Mouse (Mus musculus) stomach, embryonic 15.5 days (tissue): ENCODE measurements around the gene Zcchc3. TPM values are rescaled to one million over a fixed set of nuclear protein-coding genes. Genes with fewer than 3 reads are reported as not detected.

Source experiments
- ATAC-seq: fragments of 200-750 bp; cut with Nextera tagmentation; 2 replicates; pipeline ENCODE4 v1.8.0; 2017; ENCODE audit warnings: low read depth, moderate number of reproducible peaks, moderate TSS enrichment; ENCODE audit not compliant: insufficient read depth, low FRiP score
- H3K27ac ChIP-seq: fragments of 300-500 bp; sonication (generic); 2 replicates; pipeline ENCODE4 v1.5.1; 2015; ENCODE audit warnings: mild to moderate bottlenecking, inconsistent platforms
- H3K27me3 ChIP-seq: fragments of 300-500 bp; sonication (generic); replicated peaks from 2 replicates; pipeline ENCODE4 v1.6.1; 2015; ENCODE audit warnings: inconsistent platforms
- H3K36me3 ChIP-seq: fragments of 300-500 bp; sonication (generic); 2 replicates; pipeline ENCODE4 v1.6.1; 2015; ENCODE audit warnings: inconsistent platforms
- H3K4me1 ChIP-seq: fragments of 300-500 bp; sonication (generic); 2 replicates; pipeline ENCODE4 v1.6.1; 2015; ENCODE audit warnings: inconsistent platforms
- H3K4me2 ChIP-seq: fragments of 300-500 bp; sonication (generic); 2 replicates; pipeline ENCODE4 v1.6.1; 2015; ENCODE audit warnings: mild to moderate bottlenecking, inconsistent platforms
- H3K4me3 ChIP-seq: fragments of 300-500 bp; sonication (generic); replicated peaks from 2 replicates; pipeline ENCODE4 v1.5.1; 2015; ENCODE audit warnings: inconsistent platforms
- H3K9ac ChIP-seq: fragments of 300-500 bp; sonication (generic); 2 replicates; pipeline ENCODE4 v1.6.1; 2015; ENCODE audit warnings: inconsistent platforms
- H3K9me3 ChIP-seq: fragments of 300-500 bp; sonication (generic); 2 replicates; pipeline ENCODE4 v1.6.1; 2016; ENCODE audit warnings: inconsistent platforms
- WGBS: fragments of 180-500 bp; shearing (Covaris S2); methylation state at CpG from one replicate; pipeline ENCODE4 v1.1.7; 2015; 5-methylcytosine and 5-hydroxymethylcytosine counted together
- polyA plus RNA-seq: library from polyadenylated mRNA; unstranded; fragments of >200 nt; fragmentation: Nextera tagmentation; extraction: Ambion mirVana; gene quantifications from 2 replicates; pipeline ENCODE4 v1.2.1, GENCODE M21; 2015

The Zcchc3 gene
- polyA plus RNA-seq, 1 experiment from 2014 or later, result 40.1 TPM

DNA sequence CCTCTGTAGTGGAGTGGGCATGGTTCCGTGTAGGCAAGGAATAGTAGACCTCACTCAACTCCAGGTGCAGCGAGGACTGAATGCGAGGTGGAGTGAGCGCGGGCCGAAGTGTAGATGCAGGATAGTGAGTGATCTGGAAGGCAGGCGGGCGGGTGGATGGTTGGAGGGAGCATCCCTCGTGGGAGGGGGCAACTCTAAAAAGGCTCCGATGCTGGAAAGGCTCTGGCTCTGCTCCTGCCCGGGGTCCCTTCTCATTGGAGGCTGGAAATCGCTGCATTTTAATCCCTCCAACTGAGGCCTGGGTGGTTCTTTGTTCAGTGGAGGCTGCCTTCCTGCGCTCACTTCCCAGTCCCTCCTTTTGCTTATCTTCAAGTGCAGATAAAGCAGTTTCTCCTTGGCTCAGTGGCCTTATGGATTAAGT lies 15.7 kb downstream of the Zcchc3 start:
- WGBS, result under 1% methylated on average over 13 of the region's 13 CpGs
- H3K27ac ChIP-seq, result peak overlapping the region; percentile 100
- ATAC-seq, result peak; percentile 1; the same call in 1 of the 2 replicates
- no peaks in the 10 kb centered on the region for H3K27me3 ChIP-seq
- peaks cover 25% of the 10 kb centered on the region for H3K4me1 ChIP-seq
- H3K4me3 ChIP-seq, result peak overlapping the region; percentile 87
- peaks cover 6% of the 10 kb centered on the region; the same call in 1 of the 2 replicates for H3K36me3 ChIP-seq
- peak overlapping the region; percentile 90 for H3K4me2 ChIP-seq
- H3K9me3 ChIP-seq, result no peaks in the 10 kb centered on the region
- H3K9ac ChIP-seq, result 0 out of 2 replicates have a peak overlapping the region, but pooled peaks have one; percentile 9

DNA sequence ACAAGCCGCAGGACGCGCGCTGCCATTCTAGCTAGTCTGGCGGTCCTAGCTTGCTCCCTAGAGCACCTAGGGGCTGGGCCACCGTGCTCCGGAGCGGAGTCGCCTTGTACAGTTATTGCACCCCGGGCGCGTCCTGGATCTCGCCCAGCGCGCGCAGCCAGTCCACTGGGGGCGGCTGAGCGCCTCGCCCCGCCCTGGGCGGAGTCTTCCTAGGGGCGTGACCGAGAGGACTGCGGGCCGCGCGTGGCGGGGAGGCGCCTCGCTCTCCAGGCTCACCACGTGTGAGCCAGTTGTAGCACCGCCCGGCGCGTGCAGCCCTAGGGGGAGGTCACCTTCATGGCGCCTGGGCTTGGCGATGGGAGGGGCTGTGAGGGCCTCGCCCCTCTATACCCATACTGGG lies 16.1 kb downstream of the Zcchc3 start:
- H3K4me3 ChIP-seq, result peak overlapping the region; percentile 87
- H3K9ac ChIP-seq, result peak overlapping the region; percentile 9; the same call in 1 of the 2 replicates
- peak overlapping the region; percentile 90 for H3K4me2 ChIP-seq
- peaks cover 30% of the 10 kb centered on the region for H3K4me1 ChIP-seq
- H3K9me3 ChIP-seq, result no peaks in the 10 kb centered on the region
- peaks cover 6% of the 10 kb centered on the region; the same call in 1 of the 2 replicates for H3K36me3 ChIP-seq
- peak overlapping the region; percentile 100 for H3K27ac ChIP-seq
- no peaks in the 10 kb centered on the region for H3K27me3 ChIP-seq
- 0% methylated on average over 35 of the region's 38 CpGs for WGBS
- peak; percentile 85 for ATAC-seq

DNA sequence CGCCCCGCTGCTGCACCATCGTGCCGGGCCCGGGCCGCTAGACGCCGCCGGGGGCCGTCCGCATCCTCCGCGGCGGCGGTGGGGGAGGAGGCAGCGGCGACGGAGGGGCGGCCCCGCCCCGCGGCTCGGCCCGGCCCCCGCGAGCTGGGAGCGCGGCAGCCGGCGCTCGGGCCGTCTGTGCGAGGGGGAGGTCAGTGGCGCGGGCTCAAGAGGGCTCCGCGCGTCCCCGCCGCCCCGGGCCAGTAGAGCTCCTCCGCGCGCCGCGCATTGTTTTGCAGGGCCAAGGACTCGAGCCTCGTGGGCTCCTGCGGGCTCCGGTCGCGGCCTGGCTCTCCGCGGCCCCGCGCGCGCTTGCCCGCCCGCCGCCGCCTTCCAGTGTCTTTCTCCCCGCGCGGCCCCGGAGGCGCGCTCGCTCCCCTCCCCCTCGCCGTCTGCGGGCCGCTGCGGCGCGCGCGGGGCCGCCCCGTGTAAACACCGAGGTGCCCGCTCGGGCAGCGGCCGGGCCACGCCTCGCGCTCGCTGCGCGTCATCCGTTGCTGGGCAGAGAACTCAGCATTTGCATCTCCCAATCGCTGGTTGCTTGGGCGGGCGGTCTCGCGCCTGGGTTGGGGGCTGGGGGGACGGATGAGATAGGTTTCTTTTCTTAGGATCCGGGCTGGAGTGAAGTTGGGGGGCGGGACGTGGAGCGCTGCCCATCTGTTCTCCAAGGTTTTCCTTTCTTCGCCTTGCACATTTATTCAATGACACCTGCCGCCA lies 17.0 kb downstream of the Zcchc3 start, which contains the start of gene Sox12:
TSS of gene Sox12 (minus strand) at position 384 of the 756 bp plus-strand sequence.
- WGBS, result 1% methylated on average over 74 of the region's 104 CpGs
- no peaks in the 10 kb centered on the region for H3K9me3 ChIP-seq
- H3K27me3 ChIP-seq, result no peaks in the 10 kb centered on the region
- H3K9ac ChIP-seq, result peak within 1 kb of the TSS; percentile 84
- H3K4me2 ChIP-seq, result peak within 1 kb of the TSS; percentile 90
- peak within 1 kb of the TSS; percentile 87 for H3K4me3 ChIP-seq
- H3K36me3 ChIP-seq, result peaks cover 11% of the 10 kb centered on the region; the same call in 1 of the 2 replicates
- ATAC-seq, result peak; percentile 60
- peak within 1 kb of the TSS; percentile 100 for H3K27ac ChIP-seq
- H3K4me1 ChIP-seq, result peaks cover 36% of the 10 kb centered on the region

DNA sequence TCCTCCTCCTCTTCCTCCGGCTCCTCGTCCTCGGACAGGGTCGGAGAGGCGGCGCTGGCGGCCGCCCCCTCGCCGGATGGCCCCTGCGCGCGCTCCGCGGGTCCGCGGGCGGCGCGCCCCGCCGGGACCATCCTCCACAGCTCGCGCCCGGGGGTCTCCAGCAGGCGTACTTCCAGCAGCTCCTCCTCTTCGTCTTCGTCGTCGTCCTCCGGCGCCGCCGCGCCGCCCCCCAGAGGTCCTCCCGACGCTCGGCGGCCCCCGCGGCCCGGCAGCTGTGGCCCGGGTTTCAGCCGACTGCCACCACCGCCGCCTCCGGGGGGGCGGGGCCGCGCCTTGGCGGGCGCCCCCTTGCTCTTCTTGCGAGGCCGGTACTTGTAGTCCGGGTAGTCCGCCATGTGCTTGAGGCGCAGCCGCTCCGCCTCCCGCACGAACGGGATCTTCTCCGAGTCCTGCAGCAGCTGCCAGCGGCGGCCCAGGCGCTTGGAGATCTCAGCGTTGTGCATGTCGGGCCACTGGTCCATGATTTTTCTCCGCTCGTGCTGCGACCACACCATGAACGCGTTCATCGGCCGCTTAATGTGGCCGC lies 17.7 kb downstream of the Zcchc3 start:
- Histone ChIP-seq H3K4me1 (peaks cover 36% of the 10 kb centered on the region), H3K27me3 (no peaks in the 10 kb centered on the region)

DNA sequence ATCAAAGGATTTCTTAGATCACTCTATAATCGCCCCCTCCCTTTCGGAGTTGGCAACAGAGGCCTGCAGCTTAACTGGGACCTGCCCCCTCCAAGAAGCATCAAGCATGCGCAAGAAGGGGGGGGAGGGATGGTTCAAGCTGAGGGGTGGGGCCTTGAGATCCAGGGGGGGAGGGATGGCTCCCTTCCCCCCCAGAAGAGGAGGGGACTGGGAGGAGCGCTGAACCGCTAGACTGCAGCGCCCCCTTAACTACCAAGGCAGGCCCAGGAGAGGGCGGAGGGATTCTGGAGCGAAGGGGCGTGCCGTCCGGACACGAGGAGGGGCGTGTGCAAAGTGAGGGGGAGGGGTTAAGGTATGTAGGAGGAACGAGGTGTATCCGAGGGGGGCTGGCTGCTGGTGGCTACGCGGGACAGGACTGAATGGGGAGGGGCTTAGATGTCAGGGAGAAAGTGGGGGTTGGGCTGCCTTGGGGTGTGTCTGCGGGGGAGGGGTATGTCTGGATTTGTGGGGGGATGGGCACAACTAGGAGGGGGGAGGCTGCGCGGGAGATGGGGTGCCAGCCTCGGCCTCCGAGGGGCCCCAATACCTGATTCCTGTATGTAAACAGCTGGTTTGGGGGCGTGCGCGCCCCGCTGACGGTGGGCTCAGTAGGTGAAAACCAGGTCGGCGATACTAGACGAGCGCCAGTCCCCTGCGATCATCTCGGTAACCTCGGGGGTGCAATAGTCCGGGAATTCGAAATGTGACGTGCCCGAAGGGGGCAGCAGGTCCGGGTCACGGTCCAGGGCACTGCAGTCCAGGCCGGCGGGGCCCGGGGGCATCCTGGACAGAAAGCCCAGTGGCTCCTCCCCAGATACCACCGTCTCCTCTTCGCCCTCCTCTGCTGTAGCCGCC lies 18.5 kb downstream of the Zcchc3 start:
- no peaks in the 10 kb centered on the region for H3K9me3 ChIP-seq
- H3K9ac ChIP-seq, result peak overlapping the region; percentile 84
- H3K27me3 ChIP-seq, result no peaks in the 10 kb centered on the region
- peak overlapping the region; percentile 87 for H3K4me3 ChIP-seq
- ATAC-seq, result peak; percentile 54
- peaks cover 36% of the 10 kb centered on the region for H3K4me1 ChIP-seq
- H3K4me2 ChIP-seq, result peak overlapping the region; percentile 90
- whole genome bisulfite sequencing, result under 1% methylated on average over 45 of the region's 46 CpGs
- peak overlapping the region; percentile 100 for H3K27ac ChIP-seq
- peaks cover 11% of the 10 kb centered on the region; the same call in 1 of the 2 replicates for H3K36me3 ChIP-seq

More for the DNA sequence above, 17.7 kb downstream of the Zcchc3 start:
- Histone ChIP-seq H3K4me3 (peak overlapping the region; percentile 87), H3K9me3 (no peaks in the 10 kb centered on the region), H3K36me3 (peaks cover 11% of the 10 kb centered on the region; the same call in 1 of the 2 replicates), H3K4me2 (peak overlapping the region; percentile 90), H3K9ac (peak overlapping the region; percentile 84), H3K27ac (peak overlapping the region; percentile 100)
- no peak for ATAC-seq
- WGBS, result under 1% methylated on average over 70 of the region's 77 CpGs

DNA sequence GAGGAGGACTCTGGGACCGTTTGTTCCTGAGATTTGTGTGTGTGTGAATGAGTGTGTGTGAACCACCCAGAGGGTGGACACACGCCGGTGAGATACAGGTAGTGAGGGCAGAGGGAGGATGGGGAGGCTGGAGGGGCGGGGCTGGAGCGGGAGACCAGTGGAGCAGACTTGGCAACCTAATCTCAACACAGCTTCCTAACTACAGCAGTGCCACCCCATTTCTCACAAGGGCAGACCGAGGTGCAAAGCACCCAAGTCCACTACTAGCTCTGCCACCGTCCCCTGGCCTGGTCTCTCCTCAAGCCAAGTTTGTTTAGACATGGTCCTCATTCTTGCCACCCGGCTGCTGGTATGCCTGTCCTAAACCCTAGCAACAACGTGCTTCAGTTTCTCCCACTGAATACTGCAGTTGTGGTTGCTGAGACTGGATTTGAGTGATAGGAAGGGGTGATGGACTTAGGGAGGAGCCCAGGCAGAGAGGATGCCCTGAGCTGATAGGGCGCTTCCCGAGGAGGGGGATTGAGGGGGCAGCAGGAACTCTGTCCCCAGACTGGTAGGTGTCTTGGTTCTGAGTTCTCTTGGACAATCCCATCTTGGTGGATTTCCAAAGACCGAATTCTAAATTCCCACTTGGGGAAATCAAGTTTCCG lies 19.4 kb downstream of the Zcchc3 start:
- peak overlapping the region; percentile 100; the same call in 1 of the 2 replicates for H3K27ac ChIP-seq
- H3K9ac ChIP-seq, result peak overlapping the region; percentile 19; the same call in 1 of the 2 replicates
- peak overlapping the region; percentile 90 for H3K4me2 ChIP-seq
- ATAC-seq, result no peak
- no peaks in the 10 kb centered on the region for H3K9me3 ChIP-seq
- H3K4me3 ChIP-seq, result peak overlapping the region; percentile 87
- peaks cover 36% of the 10 kb centered on the region for H3K4me1 ChIP-seq
- WGBS, result 15% methylated on average over 12 of the region's 13 CpGs
- no peaks in the 10 kb centered on the region for H3K27me3 ChIP-seq
- peaks cover 11% of the 10 kb centered on the region; the same call in 1 of the 2 replicates for H3K36me3 ChIP-seq

DNA sequence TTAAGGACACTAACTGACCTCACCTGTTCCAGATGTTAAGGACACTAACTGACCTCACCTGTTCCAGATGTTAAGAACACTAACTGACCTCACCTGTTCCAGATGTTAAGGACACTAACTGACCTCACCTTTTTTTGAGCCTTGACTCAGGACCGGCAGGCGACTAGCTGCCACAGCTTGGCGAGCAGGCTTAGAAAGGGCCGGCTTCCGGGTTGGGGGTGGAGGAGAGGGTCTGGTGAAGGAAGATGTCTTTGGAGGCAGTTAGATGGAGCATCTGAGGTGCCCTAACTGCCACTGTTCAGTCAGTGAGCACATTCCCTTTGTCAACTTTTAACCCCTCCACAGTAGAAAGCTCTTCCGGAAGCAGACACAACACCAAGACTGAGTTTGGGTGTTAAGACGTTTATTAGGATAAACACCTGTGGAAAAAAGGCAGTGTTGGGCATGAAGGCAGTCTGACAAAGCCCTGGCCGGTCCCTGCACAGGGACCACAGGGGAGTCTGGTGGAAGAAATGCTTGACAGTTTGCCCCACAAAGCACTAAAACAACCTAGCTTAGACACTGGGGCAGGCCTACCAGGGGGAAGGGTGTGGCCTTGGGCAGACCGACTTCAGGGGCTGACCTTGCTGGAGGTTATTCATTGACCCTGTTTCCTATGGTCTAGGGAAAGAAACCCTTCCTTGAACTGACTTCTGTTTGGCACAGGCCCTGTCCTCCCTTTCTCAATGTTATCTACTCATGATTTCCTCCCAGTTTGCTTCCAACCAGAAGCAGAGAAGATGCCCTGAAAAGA lies 21.4 kb downstream of the Zcchc3 start:
- Histone ChIP-seq H3K4me3 (no peak overlapping the region), H3K4me1 (peaks cover 29% of the 10 kb centered on the region), H3K36me3 (peaks cover 11% of the 10 kb centered on the region; the same call in 1 of the 2 replicates), H3K4me2 (no peak overlapping the region), H3K27ac (no peak overlapping the region), H3K9me3 (no peaks in the 10 kb centered on the region), H3K9ac (no peak overlapping the region), H3K27me3 (no peaks in the 10 kb centered on the region)
- ATAC-seq, result no peak
- WGBS, result 47% methylated on average over 9 of the region's 9 CpGs

DNA sequence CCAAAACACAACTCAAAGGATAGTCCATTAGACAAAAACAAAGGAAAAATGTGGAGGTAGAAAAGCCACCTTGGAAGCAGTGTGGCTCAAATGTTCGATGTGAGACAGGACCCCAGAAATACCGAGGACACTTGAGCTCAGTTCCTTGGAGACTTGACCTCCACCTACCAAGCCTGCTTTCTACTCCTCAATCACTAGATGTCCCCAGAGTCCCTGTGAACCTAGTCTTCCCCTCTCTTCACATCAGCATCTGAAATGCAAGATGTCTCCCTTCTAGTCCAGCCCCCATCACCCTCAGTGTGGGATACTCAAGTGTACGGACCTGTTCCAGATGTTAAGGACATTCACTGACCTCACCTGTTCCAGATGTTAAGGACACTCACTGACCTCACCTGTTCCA lies 22.0 kb downstream of the Zcchc3 start:
- Histone ChIP-seq H3K4me3 (no peak overlapping the region), H3K9ac (no peak overlapping the region), H3K27me3 (no peaks in the 10 kb centered on the region), H3K36me3 (peaks cover 11% of the 10 kb centered on the region; the same call in 1 of the 2 replicates), H3K4me1 (peaks cover 29% of the 10 kb centered on the region), H3K9me3 (no peaks in the 10 kb centered on the region), H3K27ac (no peak overlapping the region), H3K4me2 (no peak overlapping the region)
- no peak for ATAC-seq
- WGBS, result 20% methylated on average over 3 of the region's 3 CpGs

DNA sequence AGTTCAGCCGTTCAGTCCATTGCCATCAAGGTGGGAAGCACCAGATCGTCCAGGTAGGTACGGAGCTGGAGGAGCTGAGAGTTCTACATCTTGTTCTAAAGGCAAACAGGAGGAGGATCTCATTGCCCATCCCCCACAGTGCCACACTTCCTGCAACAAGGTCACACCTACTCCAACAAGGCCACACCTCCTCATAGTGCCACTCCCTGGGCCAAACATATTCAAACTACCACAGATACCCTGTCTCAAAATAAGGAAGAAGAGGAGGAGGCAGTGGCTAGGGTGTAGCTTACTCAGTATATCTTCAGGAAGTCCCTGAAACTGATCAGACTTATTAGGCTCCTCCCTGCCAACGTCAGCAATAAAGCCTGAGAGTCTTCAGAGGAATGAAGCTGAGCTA lies 30.6 kb downstream of the Zcchc3 start:
- ATAC-seq, result no peak
- Histone ChIP-seq H3K9me3 (no peaks in the 10 kb centered on the region), H3K4me1 (no peaks in the 10 kb centered on the region), H3K27ac (no peak overlapping the region), H3K4me3 (no peak overlapping the region), H3K36me3 (no peaks in the 10 kb centered on the region), H3K27me3 (no peaks in the 10 kb centered on the region), H3K9ac (no peak overlapping the region), H3K4me2 (no peak overlapping the region)
- WGBS, result 87% methylated on average over 4 of the region's 4 CpGs

DNA sequence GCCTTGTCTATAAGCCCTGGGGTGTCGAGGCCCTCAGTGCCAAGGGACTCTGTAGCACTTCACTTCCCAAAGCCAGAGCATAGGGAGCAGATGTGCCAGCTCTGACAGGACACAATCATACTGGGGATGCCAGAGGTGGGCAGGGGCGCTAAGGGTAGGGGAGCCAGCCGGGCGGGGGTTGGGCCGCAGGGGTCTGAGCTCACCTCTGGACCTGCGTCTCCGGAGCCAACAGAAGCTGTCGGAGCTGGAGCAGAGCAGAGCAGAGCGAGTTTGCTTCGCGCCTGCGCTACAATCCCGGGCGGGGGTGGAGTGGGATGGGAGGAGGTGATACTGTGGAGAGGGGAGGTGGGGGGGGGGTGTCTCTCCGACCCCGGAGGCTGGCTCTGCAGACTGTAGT lies 38.5 kb downstream of the Zcchc3 start, which contains the start of gene Nrsn2:
TSS of gene Nrsn2 (minus strand) at position 294 of the 397 bp plus-strand sequence.
- no peaks in the 10 kb centered on the region for H3K36me3 ChIP-seq
- peak within 1 kb of the TSS; percentile 40 for H3K4me2 ChIP-seq
- peaks cover 14% of the 10 kb centered on the region; the same call in 1 of the 2 replicates for H3K4me1 ChIP-seq
- 3% methylated on average over 16 of the region's 16 CpGs for WGBS
- no peaks in the 10 kb centered on the region for H3K9me3 ChIP-seq
- no peak within 1 kb of the TSS for H3K4me3 ChIP-seq
- H3K27ac ChIP-seq, result no peak within 1 kb of the TSS
- H3K9ac ChIP-seq, result no peak within 1 kb of the TSS
- H3K27me3 ChIP-seq, result peaks cover 19% of the 10 kb centered on the region; the same call in 1 of the 2 replicates
- peak; percentile 43; the same call in 1 of the 2 replicates for ATAC-seq
